Mouse (Mus musculus) small intestine, adult 2 months (tissue): ENCODE measurements at regions not wholly inside any gene's neighbourhood (a gene's known extent, or its start where the extent isn't known, plus 50 kb on each side); places are given as distances from the start of the nearest gene placed in this dataset.

Experiments
- CTCF ChIP-seq: fragments of 200-500 bp; IDR thresholded peaks from 2 replicates; pipeline ENCODE4 v1.5.1; 2012; ENCODE audit warnings: low read depth, mild to moderate bottlenecking, control low read depth, inconsistent platforms, low read length, moderate library complexity, mixed read lengths; ENCODE audit not compliant: insufficient replicate concordance, insufficient read length; ENCODE audit errors: extremely low read depth
- POLR2A ChIP-seq: fragments of 200-500 bp; IDR thresholded peaks from 2 replicates; pipeline ENCODE4 v1.6.1; 2012; ENCODE audit warnings: low read depth, mild to moderate bottlenecking, control low read depth, inconsistent platforms, low read length, moderate library complexity

GRCm38 (mm10) chrX:163144475-163144874, 180.1 kb upstream of the S100g start:
- TF ChIP-seq CTCF = no peak
- TF ChIP-seq POLR2A = no peak
